Mouse (Mus musculus) Patski (cell line): ENCODE results near the gene Sin3a. TPM values are rescaled to one million over a fixed set of nuclear protein-coding genes. Genes with fewer than 3 reads are reported as not detected.

Source experiments
- ATAC-seq: fragments of 100-300 bp; one replicate; pipeline ENCODE4 v1.8.0; 2021
- CTCF ChIA-PET: fragments of 350-600 bp; sonication (Branson Sonifier 250); formaldehyde crosslinking; loops from one replicate; lab custom pipeline; 2022; ENCODE audit warnings: inconsistent platforms; lab: Charles Lee
- POLR2A ChIA-PET: fragments of 350-600 bp; sonication (Branson Sonifier 250); formaldehyde crosslinking; loops from one replicate; lab custom pipeline; 2022; ENCODE audit warnings: antibody characterized with exemption, inconsistent platforms; lab: Charles Lee
- DNase-seq: peaks from one replicate; pipeline ENCODE4 v3.0.0-alpha.2; 2011; ENCODE audit warnings: low read depth, low spot score
- H3K27me3 ChIP-seq: fragments of 371-371 bp; one replicate; pipeline ENCODE4 v1.5.1; 2021
- CTCF ChIP-seq: fragments of 100-300 bp; IDR thresholded peaks from one replicate; pipeline ENCODE4 v1.5.1; 2021
- in situ Hi-C: fragments of 300-500 bp; cut with MboI; formaldehyde crosslinking; loops from 3 replicates; pipeline ENCODE4 v1.11.1; 2018; ENCODE audit warnings: low pct_unique_long_range_greater_than_20kb, mixed read lengths
- polyA plus RNA-seq: library from polyadenylated mRNA; unstranded; gene quantifications from one replicate; pipeline ENCODE4 v1.2.3, GENCODE M21; 2021

Sin3a gene
- 40.1 TPM for polyA plus RNA-seq

DNA sequence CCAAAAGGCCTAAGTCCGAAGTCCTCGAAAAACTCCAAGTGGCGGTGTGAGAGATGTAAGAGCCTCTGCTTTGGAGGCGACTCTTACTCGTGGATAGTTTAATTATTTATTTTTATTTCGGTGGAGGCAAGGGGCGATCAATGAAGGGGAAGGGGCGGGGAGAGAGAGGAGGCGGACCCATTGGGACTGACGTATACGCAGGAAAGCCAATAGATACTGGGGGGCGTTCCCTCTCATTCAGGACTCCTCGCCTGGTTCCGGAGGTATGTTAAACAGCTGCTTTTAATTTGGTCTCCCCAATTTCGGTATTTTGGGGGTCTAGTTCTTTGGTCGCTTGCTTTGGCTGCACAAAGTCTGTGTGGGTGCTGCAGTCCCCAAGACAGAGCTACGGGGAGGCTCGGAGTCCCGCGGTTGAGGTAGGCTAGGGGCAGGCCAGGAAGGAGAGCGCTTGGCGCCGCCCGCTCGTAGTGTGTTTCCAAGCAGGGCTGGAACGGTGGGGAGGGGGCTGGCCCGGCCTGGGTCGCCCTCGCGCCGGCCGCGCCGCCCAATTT, at the start of gene Sin3a:
TSS of gene Sin3a (plus strand) at position 240 of the 551 bp plus-strand sequence.
- CTCF ChIA-PET = interaction anchor here (1.2 kb wide), 1 partner anchor 361 kb away, joined by 3 read pairs; no protein-coding TSS in a partner anchor
- H3K27me3 ChIP-seq = no peaks in the 10 kb centered on the region
- in situ Hi-C loops = loop anchor here (10.0 kb wide), 1 partner anchor 163 kb away; the partner anchor contains the start of gene Trcg1
- no peak for DNase-seq
- TF ChIP-seq CTCF = no peak
- POLR2A ChIA-PET = interaction anchor here (0.6 to 1.0 kb wide), 4 partner anchors 61 to 143 kb away, joined by 3 read pairs; partner anchors contain the start of gene Snx33
- ATAC-seq = no peak

DNA sequence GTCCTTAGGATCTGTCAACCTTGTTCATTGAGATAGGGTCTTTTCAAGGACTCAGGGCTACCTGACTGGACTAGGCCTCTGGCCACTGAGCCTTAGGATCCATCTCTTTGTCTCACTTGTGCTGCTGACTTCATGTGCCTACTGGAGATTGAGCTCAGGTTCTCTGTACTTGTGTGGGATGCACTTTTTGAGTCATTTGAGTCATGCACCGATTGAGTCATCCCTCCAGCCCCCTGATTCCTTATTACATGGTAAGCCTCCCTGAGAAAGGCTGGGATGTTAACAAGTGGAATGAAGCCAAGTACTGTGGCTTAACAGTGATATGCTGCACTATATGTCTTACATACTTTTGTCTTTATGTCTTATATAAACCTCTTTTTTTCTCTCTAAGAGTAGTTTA, 40.1 kb upstream of the Sin3a start:
- TF ChIP-seq CTCF = no peak
- in situ Hi-C loops = no loop called here
- ATAC-seq (no peak), DNase-seq (no peak)
- H3K27me3 ChIP-seq = no peaks in the 10 kb centered on the region
- ChIA-PET POLR2A (no interaction called here), CTCF (interaction anchor here (2.4 kb wide), 1 partner anchor 11 kb away, joined by 8 read pairs; no protein-coding TSS in a partner anchor)

DNA sequence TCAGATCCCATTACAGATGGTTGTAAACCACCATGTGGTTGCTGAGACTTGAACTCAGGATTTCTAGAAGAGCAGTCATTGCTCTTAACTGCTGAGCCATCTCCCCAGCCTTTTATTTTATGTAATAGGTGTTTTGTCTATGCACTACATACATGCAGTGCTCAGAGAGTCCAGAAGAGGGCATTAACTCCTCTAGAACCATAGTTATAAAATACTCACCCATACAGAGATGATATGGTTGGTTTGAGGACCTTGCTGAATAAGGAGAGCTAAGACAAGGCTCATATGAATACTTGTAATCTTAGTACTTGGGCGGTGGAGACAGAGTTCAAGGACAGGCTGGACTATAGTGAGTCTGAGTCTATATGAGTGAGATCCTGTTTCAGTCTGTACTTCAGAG, 15.6 kb upstream of the Sin3a start:
- CTCF ChIA-PET = interaction anchor here (0.9 to 2.3 kb wide), 3 partner anchors 13 to 75 kb away, joined by 3 to 9 read pairs (median 4); partner anchors contain the start of gene Man2c1
- in situ Hi-C loops = loop anchor here (10.0 kb wide), 1 partner anchor 159 kb away; no protein-coding TSS in a partner anchor
- H3K27me3 ChIP-seq = no peaks in the 10 kb centered on the region
- ATAC-seq = no peak
- POLR2A ChIA-PET = interaction anchor here (0.5 kb wide), 1 partner anchor 71 kb away, joined by 3 read pairs; no protein-coding TSS in a partner anchor
- DNase-seq = no peak
- peak; percentile 60 for TF ChIP-seq CTCF

DNA sequence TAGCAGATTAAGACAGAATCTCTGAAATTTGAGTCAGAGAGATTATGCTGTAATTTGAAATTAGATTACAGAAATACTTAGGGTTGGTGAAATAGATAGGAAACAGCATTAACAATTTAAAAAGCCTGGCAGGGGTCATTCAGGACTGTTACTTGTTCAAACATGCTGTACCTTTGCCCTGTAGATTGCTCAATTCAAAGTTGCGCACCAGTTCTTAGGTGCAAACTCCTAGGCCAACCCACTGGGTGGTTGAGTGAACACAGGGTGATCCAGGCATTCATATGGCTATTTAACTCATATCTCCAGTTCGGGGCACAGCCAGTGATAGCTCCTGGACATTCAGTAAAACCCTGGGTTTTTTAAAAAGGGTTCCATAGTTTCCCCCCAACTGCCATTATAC, 7.7 kb upstream of the Sin3a start:
- ChIA-PET CTCF (no interaction called here), POLR2A (no interaction called here)
- no peaks in the 10 kb centered on the region for H3K27me3 ChIP-seq
- ATAC-seq = no peak
- no peak for TF ChIP-seq CTCF
- DNase-seq = no peak
- in situ Hi-C loops = no loop called here

DNA sequence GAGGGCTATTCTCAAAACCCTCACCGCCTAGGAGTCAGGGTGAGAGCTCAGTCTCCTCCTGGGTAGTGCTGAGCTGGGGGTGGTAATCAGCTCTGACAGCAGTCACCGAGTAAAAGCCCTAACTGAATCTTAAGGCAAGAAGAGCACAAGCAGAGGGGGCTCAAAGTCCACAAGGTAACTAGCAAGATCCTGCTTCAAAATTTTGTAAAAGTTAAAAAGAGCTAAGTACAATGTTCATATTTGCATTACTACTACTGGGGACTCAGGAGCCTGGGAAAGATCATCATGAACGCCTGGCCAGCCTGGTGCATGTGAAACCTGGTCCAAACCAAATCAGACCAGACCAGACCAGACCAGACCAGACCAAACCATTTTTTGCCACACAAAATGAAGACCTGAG, 3.6 kb upstream of the Sin3a start:
- H3K27me3 ChIP-seq = no peaks in the 10 kb centered on the region
- ChIA-PET CTCF (no interaction called here), POLR2A (interaction anchor here (0.7 kb wide), 1 partner anchor 141 kb away, joined by 4 read pairs; no protein-coding TSS in a partner anchor)
- in situ Hi-C loops = no loop called here
- DNase-seq (no peak), ATAC-seq (no peak)
- no peak for TF ChIP-seq CTCF

DNA sequence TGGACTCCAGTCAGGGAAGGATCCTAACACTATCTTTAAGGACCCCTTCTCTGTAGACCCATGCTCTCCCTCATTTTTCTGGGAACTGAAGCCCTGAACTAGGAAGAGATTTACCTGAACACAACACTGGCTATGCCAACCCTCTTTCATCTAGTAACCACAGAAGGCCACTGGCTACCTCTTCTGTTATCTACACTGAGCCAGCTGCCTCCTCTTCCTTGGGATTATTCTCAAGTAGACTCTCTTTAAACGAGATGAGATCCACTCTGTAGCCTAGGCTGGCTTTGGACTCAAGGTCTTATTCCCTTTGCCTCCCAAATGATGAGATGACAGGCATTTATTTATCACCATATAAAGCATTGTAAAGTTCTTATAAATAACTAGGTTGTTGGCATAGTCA, 1.6 kb upstream of the Sin3a start:
- POLR2A ChIA-PET = interaction anchor here (1.0 kb wide), 1 partner anchor 12 kb away, joined by 3 read pairs; no protein-coding TSS in a partner anchor
- ATAC-seq = no peak
- no peak for TF ChIP-seq CTCF
- no peak for DNase-seq
- in situ Hi-C loops = loop anchor here (10.0 kb wide), 1 partner anchor 165 kb away; the partner anchor contains the start of gene Trcg1
- H3K27me3 ChIP-seq = no peaks in the 10 kb centered on the region
- CTCF ChIA-PET = interaction anchor here (1.1 kb wide), 1 partner anchor 36 kb away, joined by 3 read pairs; no protein-coding TSS in a partner anchor

DNA sequence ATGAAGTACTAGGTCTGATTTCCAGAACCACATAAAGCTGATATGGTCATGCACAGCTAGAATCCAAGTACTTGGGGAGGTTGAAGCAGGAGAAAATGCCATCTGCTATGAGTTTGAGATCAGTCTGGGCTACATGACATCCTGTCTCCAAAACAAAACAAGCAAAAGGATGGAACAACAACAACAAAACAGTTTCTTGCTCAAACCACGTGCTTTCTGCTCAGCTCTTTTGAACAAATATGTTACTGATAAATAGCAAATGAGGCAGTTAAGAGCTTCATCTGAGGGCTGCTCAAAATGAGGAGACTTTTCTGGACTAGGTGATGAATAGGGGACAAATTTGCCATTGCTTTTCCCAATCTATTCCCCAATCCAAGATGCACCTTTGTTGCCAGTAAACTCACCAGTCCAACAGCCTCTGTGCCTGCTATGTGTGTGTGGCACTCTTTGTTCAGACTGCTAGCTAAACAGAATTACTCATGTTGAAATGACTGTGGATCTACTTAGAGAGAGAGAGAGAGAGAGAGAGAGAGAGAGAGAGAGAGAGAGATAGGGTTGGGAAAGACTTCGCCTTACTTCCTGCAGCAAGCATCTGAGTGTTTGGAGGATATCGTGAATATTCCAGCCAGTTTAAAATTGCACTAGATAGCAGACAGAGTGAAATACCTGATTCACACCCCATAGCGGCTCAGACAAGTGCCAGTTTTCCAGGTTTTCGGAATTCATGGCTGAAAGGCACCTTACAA, 867 bp upstream of the Sin3a start:
- DNase-seq (no peak), ATAC-seq (no peak)
- POLR2A ChIA-PET = interaction anchor here (0.8 to 0.9 kb wide), 2 partner anchors 60 to 62 kb away, joined by 3 to 4 read pairs; no protein-coding TSS in a partner anchor
- CTCF ChIA-PET = interaction anchor here (1.0 to 1.1 kb wide), 2 partner anchors 13 to 37 kb away, joined by 3 read pairs; no protein-coding TSS in a partner anchor
- no peaks in the 10 kb centered on the region for H3K27me3 ChIP-seq
- no peak for TF ChIP-seq CTCF
- in situ Hi-C loops = loop anchor here (10.0 kb wide), 1 partner anchor 164 kb away; the partner anchor contains the start of gene Trcg1

DNA sequence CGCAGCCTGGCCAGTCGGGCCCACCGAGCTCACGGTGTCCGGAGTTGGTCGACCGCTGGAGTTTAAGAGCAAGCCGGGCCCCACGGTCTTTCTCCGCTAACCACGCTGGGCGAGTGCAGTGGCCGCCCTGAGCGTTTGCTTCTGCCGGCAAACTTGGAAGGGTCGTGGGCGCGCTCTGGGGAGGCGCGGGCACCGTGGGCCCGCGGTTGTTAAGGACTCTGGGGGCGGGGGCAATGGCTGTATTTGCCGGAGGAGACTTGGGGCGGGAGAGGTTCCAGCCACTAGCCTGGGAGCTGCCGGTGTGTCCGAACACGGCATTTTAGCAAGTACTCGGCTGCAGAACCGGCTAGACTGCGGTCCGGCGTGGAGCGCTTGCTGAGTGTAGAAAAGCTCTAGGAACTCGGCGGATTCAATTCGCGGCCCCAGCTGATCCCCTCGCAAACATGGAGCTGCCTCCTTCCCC, 717 bp downstream of the Sin3a start:
- ATAC-seq = no peak
- no peaks in the 10 kb centered on the region for H3K27me3 ChIP-seq
- ChIA-PET POLR2A (interaction anchor here (0.6 to 1.3 kb wide), 6 partner anchors 58 to 144 kb away, joined by 3 to 4 read pairs (median 3); partner anchors contain the start of genes Man2c1 and Snx33), CTCF (interaction anchor here (1.2 to 2.1 kb wide), 3 partner anchors 52 to 360 kb away, joined by 3 to 11 read pairs (median 3); partner anchors contain the start of gene Snx33)
- DNase-seq = no peak
- no peak for TF ChIP-seq CTCF
- in situ Hi-C loops = loop anchor here (10.0 kb wide), 1 partner anchor 162 kb away; the partner anchor contains the start of gene Trcg1

DNA sequence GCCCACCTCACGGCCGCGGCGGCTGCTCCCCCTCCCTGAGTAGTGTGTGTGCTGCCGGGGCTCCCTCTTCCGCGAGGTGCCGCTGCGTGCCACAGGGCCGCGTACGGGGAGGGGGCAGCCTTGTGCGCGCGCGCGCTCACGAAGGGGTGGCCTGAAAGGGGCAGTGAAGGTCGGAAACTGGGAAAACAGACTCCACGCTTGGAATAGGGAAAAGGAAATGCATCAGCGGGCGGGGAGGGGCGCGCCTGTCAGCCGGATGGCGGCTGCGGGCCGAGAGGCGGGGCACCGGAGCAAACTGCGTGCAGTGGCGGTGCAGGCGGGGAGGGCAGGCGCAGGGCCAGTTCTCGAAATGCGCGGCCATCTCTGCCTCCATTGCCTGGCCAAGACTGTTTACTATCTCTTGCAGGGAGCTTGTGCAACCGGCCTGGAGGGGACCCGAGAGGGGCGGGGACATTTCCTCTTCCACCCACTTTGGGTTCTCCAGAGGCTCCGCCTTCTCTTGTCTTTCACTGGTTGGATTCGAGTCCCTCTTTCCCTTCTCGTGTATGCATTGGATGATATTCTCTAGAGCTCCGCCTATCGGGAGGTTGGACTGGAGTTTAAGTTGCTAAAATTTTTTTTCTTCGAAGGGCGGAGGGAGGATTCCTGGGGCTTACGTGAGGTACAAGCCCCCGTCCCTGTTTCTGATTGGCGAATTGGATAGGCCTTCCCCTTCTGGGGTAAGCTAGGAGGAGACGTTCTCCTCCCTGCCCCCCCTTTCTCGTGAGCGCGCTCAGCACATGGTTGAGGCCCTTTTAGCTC, 1.3 kb downstream of the Sin3a start:
- no peaks in the 10 kb centered on the region for H3K27me3 ChIP-seq
- peak; percentile 100 for DNase-seq
- ATAC-seq = peak; percentile 49
- CTCF ChIA-PET = interaction anchor here (0.9 to 2.1 kb wide), 5 partner anchors 15 to 360 kb away, joined by 3 to 11 read pairs (median 3); partner anchors contain the start of gene Snx33
- in situ Hi-C loops = loop anchor here (10.0 kb wide), 1 partner anchor 162 kb away; the partner anchor contains the start of gene Trcg1
- no peak for TF ChIP-seq CTCF
- POLR2A ChIA-PET = interaction anchor here (0.9 to 1.3 kb wide), 5 partner anchors 58 to 145 kb away, joined by 3 to 4 read pairs (median 3); partner anchors contain the start of genes Man2c1 and Snx33
